Mouse (Mus musculus) liver, adult (tissue): ENCODE results near the gene Cdcp1.
A peak's percentile ranks its signal among the peaks of the same experiment; 100 is the strongest.

ENCODE experiments used
- GATA4 ChIP-seq: IDR thresholded peaks from 2 replicates; pipeline ENCODE4 v1.6.1; 2014; ENCODE audit warnings: mild to moderate bottlenecking, low read length; ENCODE audit not compliant: insufficient replicate concordance

Cdcp1 gene

GRCm38 (mm10) chr9:123138891-123139474, 76.9 kb downstream of the Cdcp1 start:
- peak; percentile 17; the same call in 1 of the 2 replicates for TF ChIP-seq GATA4

- TF ChIP-seq GATA4 = no peak
These were observed 78.7 kb downstream of the Cdcp1 start for GRCm38 (mm10) chr9:123136953-123137682.

GRCm38 (mm10) chr9:123132994-123133393, 82.8 kb downstream of the Cdcp1 start:
- TF ChIP-seq GATA4 = no peak

GRCm38 (mm10) chr9:123127663-123128062, 88.2 kb downstream of the Cdcp1 start:
- TF ChIP-seq GATA4 = no peak

- TF ChIP-seq GATA4 = no peak
These were observed 91.3 kb downstream of the Cdcp1 start for GRCm38 (mm10) chr9:123124413-123124981.

- no peak for TF ChIP-seq GATA4
These were observed 92.0 kb downstream of the Cdcp1 start for GRCm38 (mm10) chr9:123123571-123124412.

- TF ChIP-seq GATA4 = no peak
These were observed 92.8 kb downstream of the Cdcp1 start for GRCm38 (mm10) chr9:123123017-123123416.
